Mouse (Mus musculus) gastrocnemius, postnatal 4 days (tissue): ENCODE results near the gene Gcfc2. TPM values are rescaled to one million over a fixed set of nuclear protein-coding genes. Genes with fewer than 3 reads are reported as not detected.

ENCODE experiments used
- DNase-seq, 2 experiments: peaks; one replicate each; pipeline ENCODE4 v3.0.0; 2021 to 2022; ENCODE audit warnings: low spot score in 2 of 2, mixed read lengths in 2 of 2
- microRNA-seq: library from miRNA; unstranded; fragments of <30 nt; microRNA quantifications from one replicate; pipeline ENCODE4 v1.2.0, GENCODE M21; 2021
- total RNA-seq, 2 experiments: library from RNA; stranded (reverse); gene quantifications; 2 replicates each; pipeline ENCODE4 v1.2.3; 2021

The Gcfc2 gene
- total RNA-seq, 2 experiments from 2014 or later, result 7.8 to 10.6 TPM

DNA sequence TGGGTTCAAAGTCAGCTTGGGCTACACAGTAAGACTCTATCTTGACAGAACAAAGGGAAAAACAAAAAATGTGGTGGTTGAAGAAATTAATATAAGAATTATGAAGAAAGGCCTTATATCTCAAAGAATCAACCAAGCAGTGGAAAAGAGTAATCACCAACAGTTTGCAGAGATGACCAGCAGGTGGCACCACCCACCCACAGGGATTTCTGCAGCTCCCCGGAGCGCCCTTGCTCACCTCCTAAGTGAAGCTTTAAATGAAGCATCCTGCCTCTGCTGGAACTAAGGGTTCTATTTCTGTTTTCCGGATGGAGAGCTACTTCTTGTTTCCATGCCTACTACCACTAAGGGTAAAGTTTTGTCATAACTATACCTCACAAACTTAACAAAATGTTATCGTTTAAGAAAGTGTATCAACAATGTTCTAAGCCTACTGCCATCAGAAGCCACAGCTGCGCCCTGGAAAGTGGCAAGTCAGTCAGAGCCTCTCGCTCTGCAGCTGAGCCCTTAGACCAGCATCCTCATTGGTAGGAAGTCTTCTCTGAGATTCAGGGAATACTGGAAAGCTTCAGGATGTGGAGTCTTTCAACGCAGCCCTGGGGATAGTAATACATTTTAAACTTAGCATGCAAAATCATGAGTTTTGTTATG, 52.6 kb downstream of the Gcfc2 start:
- peak; percentile 62 to 70 for DNase-seq

DNA sequence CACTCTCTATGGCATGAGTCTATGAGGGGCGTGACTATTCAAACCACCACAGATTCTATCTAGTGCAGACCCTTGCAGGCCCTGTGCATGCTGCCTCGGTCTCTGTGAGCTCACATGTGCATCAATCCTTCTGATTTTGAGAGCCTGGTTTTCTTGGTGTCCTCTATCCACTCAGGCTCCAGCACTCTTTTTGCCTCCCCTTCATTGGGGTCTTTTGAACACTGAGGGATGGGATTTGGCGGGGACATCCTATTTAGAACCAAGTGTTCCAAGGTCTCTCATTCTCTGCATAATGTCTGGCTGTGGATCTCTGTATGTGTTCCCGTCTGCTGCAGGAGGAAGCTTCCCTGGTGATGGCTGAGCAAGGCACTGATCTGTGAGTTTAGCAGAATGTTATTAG, 55.8 kb downstream of the Gcfc2 start:
- DNase-seq, result no peak

DNA sequence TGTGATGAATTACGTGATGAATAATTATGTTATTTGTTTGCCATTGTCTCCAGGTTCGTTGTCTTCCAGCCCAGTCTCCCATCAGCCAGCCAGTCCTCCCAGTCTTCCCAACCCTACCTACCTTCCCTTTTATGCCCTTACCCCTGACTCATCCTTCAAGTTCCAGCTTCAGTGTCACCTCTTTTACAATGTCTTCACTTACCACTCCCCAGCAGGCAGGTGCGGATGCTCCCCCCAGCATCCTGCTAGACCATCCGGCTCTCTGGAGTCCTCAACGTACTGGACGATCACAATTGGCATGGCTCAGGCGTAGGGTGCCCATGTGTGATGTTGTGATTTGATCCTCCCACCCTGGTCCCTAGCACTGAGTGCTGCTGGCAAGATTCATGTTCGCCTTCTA, 62.7 kb downstream of the Gcfc2 start:
- DNase-seq, result no peak

DNA sequence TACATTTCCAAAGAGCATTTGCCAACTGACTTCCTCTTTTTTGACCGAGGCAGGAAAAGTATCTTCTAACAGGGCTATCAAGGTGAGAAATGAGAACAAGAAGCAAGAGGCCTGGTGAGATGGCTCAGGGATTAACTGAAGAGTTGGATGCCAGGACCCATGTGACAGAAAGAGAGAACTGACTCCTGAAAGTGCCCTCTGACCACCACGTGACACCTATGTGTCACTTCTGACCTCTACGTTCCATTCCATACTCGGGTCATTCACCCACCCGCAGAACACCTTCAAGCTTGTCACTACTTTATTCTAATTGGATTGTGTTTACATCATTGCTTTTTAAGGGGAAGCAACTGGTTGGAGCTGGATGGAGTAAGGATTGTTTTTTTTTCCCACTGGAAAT, 63.1 kb downstream of the Gcfc2 start:
- no peak for DNase-seq

DNA sequence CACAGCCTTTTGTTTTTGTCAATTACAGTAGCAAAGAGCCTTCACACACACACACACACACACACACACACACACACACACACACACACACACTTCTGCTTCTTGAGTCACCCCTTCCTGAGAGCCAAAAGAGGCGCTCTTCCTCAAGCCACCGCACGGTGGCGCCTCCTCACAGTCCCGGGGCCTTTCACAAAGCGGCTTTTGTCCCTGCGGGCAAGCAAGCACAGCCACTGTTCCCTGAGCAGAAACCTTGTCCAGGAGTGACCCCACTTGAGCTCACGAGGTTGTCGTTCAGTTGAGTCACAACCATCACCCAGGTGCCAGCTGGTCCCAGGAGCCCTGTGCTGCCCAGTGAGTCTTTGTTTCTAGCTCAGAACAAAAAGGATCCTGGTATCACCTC, 63.5 kb downstream of the Gcfc2 start:
- DNase-seq, result peak; percentile 64 to 74

DNA sequence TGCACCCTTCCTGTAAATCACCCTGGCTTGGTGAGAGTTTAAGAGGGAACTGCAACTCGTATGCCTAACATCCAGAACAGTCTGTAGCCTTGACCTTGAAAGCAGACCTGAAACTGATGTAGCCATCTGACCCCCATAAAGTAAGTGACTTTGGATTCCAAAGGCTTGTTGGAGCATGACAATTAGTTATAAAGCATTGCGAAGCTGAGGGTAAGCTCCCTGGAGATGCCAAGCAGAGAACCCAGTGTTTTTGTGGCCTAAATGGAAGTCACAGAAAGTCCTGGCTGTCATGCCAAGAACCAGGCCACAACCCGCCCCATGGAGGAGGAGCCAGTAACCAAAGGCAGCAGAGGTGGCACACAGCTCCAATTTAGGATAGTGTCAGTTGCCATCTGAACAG, 64.1 kb downstream of the Gcfc2 start:
- DNase-seq, result no peak

DNA sequence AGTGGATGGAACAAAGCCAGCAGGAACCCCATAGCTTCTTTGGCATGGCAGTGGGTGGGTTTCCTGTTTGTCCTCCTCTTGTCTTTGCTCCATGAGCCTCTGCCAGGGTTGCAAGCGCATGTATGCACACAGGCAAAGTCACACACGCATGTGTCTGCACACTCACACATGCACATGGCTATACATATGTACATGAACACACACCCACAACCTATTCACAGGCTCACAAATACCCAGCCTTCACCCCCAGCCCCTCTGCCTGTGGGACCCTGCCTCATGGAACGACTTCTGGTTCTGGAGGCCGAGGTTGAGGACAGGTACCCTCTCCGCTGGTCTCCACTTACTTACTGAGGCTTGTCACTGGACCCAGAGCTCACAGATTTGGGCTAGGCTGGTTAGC, 64.9 kb downstream of the Gcfc2 start:
- DNase-seq, result no peak

DNA sequence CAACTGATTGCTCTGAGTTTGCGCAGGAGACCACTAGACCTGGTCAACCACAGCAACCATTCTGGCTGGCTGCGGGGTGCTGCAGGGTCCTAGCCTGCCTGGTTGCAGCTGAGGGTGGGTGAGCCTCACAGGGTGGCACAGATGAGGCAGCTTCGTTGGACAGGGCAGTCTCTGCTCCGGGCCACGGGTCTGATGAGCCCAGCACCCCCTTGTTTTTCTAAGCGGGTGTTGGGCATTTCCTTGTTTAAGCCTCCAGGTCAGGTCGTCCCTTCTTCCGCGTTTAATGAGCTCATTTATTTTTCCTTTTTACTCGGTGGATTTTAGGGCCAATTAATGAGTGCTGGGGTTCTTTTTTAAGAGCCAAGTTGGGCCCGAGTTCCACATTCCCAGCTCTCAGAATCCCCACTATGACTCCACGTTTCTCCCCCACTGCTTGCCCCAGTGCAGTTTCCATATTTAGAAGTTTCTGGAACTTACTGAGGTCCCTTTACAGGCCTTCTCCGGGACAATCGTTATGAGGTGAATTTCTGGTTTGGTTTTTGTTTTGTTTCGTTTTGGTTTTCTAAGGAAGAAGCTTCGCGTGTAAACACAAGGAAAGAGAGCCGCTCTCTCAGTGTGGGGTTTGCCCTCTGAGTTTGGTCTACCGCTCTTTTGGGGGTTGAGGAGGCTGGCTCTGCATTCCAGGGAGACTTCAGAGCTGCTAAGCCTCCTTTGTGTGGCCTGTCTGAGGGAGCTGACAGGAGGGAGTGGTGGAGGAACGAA, 66.8 kb downstream of the Gcfc2 start:
- no peak for DNase-seq

Small RNAs within 50 kb of the gene (microRNA-seq; reads per million reads assigned to microRNA genes)
- not detected for gene Mir468
- gene Mir7232, result not detected

Other genes starting within 250 kb of the Gcfc2 start
- gene Mrpl19, start 42.3 kb downstream of the Gcfc2 start, total RNA-seq, result 10 to 100 TPM; 29.8 to 32.5 TPM
- gene Eva1a, start 117.4 kb downstream of the Gcfc2 start, total RNA-seq, result 1 to 10 TPM; 2.9 to 3.3 TPM